Mouse (Mus musculus): ENCODE results near the gene Edrf1. TPM values are rescaled to one million over a fixed set of nuclear protein-coding genes. Genes with fewer than 3 reads are reported as not detected.

Gene Edrf1
- 10 to 100 TPM; 31.4 to 31.6 TPM for total RNA-seq (2021)

DNA sequence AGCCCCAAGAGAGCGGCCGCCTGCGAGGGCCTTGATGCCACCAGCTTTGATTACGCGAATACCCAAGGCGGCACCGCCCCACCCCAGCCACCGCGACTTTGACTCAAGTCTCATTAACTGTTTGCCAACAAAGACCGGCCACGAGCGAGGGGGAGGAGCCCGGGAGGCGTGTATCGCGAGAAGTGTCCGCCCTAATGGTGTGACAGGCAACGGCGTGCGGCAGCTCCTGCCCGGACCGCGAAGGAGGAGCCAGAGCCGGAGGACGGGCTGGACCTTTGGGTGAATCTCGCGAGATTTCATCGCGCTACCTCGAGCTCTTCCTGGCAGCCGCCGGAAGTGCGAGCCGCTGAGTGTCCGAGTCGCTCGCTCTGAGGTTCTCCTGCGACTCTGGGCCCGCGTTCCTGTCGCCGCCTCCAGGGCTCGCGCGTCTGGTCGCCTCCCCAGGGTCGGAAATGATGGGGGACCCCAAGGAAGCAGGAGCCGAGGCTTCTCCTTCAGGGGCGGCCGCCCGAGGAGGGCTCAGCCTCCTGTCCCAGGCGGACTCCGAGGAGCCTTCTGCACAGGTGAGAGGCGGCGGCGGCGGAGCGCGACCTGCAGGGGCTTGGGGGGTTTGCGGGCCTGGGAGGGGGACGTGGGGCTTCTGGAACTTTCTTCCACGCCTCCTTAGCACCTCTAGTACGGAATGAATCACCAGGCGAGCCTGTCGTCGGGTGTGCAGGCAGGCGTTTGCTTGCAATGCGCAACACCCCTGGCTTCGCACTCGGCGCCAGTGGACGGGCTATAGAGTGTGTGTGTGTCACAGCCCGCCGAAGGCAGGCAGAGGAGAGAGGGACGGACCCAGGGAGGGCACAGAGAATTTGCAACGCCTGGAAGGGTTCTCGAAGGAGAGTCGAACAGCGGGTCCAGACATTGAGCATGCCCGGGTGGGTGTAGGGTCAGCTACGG, at the start of gene Edrf1:
Gene Edrf1 (plus strand): TSS at position 183 of the 945 bp plus-strand sequence.
- peak; percentile 93 to 97 for DNase-seq

DNA sequence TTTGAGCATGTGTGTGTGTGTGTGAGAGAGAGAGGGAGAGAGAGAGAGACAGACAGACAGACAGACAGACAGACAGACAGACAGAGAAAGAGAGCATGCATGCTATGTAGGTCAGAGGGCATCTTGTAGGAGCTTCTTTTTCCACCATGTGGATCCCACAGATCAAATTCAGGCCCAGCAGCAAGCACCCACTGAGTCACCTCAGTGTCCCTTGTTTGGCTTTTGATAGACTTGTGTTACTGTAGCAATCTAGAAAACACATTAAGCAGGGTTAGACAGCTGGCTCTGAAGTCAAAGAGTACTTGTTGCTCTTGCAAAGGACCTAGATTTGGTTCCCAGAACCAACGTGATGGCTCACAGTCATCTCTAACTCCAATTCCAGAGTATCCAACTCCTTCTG, 45.6 kb upstream of the Edrf1 start:
- no peak for DNase-seq

- no peak for DNase-seq
Measured at GRCm38 (mm10) chr7:133600558-133600957, 36.8 kb upstream of the Edrf1 start.

GRCm38 (mm10) chr7:133602058-133602457, 35.3 kb upstream of the Edrf1 start, which contains the start of gene Tex36:
Gene Tex36 (minus strand): TSS chr7:133602158.
- DNase-seq, result no peak

DNA sequence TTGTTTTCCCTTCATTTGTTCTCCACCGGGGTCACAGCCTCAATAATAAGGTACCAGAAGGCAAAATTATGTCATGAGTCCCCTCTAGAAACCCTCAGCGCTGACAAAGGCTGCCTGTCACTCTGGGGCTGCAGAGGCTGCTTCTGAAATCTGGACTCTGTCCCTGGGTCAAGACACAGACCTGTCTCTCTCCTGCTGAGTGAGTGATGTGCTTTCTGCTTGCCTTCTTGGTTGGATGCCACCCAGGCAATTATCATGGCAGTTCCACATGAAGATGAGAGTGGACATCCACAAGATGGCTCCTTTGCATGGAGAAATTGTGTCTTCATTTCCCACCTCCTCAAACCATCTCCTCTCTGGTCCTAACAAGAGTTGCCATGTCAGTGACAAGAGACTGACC, 34.2 kb upstream of the Edrf1 start:
- DNase-seq, result no peak

DNA sequence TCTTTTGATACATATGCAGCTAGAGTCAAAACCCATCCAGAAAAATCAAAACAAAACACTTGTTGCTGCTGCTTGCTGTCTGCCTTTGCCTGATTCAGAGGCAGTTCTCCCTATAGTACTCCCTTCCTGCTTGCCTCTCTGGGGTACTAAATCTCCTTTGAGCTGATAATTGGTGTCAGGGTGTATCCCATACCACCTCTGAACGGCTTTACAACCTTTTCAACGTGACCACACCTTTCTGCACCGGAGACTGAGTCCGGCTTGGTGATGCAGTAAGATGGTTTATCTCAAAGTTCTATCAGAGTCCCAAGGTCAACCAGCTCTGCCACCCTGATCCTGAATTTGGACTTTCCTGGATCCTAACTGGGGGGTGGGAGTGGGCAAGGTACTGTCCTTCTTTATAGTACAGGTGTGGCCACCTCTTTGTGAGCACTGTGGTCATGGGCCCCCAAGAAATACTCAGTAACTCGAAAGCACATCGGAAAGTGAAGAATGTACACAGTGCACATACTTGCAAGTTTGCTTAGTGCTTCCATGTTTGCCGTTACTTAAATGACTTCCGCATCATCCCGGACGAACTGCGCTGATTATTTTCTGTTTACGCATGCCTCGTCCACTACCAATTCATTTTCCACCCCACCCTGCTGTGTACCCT, 32.8 kb upstream of the Edrf1 start:
- DNase-seq, result no peak

DNA sequence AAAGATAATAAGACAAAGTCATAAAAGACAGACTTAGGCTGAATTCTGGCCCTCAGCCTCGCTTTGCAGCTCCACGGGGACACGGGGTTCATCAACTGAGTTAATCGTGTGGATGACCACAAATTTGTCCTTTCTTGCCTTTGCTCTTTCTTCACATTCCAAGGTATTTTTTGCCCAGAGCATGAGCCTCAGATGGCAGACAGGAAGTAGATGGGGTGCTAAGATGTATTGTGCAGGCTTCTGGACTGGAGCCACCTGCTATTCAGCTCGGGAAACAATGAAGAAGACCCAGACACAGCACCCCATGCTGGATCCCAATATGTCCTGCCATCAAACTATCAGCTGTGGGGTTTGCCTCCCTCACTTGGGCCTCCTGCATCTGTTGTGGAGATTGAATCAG, 30.0 kb upstream of the Edrf1 start:
- no peak for DNase-seq

DNA sequence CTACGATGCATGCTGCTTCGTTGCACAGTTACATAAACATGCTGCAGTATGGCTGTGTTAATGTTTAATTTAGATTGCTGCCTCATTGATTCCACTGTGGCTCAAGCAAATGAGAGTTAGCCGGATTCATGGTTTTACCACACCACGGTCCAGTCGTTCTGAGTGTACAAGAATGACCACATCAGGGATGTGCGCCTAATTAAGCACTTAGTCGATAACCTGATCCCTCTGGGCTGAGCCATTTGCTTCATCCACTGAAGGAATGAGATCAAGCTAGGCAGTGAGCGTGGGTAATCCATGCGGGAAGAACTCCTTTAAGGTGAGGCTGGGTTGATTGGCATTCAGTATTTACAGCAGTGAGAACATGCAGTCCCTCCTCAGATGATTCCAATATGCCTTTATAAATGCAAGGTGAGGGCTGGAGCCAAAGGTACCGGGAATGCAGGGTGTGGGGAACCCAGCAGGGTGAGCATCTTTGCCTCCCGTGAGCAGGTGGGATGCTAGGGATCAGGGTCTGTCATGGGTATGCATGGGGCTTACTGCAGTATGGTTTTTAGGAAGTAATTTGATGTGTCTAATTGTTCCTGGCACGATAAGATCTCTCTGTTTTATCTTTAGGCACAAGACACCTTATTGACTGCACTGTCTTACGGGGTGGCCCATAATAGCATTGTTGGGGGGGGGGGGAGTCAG, 29.3 kb upstream of the Edrf1 start:
- no peak for DNase-seq

DNA sequence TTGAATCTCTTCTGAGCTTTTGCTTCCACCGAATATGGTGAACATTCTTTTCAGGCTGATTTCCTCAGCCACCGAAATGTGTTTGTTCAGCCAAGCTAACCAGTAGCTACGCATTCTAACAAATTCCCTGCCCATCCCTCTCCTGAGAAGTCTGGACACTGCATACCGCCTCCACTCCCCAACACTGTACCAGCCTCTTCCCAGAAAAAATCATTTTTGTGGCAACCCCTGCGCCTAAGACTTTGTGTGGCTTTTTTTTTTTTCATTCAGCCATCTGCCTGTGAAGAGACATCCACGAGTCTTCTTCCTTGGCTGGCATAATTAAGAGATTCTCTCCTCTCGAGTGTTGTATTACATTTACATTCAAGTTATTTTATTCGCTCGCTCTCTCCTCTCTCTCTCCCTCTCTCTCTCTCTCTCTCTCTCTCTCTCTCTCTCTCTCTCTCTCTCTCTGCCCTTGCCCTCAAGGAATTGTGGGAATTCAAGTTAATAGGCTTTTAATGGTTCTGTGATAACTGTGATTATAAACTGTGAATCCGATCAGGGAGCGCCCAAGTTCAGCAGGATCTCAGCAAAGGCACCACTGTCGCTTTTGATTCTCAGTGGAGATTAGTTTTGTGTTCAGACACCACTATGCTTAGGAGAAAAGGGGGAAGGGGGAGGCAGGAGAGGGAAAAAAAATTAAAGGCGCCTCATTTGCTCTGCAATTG, 28.6 kb upstream of the Edrf1 start:
- DNase-seq, result peak in 1 of 2 experiments; percentile 13

- peak; percentile 36 to 43 for DNase-seq
Measured at GRCm38 (mm10) chr7:133609585-133609984, 27.8 kb upstream of the Edrf1 start.

DNA sequence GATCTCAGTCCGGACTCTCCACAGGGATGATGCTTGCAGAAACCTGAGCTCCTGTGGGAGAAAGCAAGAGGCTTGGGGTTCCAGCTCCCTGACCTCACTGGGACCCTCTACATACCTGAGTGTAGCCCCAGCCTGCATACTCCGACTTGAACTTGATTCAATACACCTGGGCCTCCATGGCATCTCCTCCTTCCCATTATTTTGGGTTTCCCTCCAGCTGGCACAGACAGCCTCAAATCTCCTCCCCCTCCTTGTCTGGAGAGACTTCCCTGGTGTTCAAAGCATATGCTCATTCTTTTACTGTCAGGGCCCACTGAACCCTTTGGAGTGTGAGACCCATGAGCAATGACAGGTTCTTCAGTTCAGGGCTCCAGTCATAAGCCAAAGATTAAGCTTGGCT, 24.4 kb upstream of the Edrf1 start:
- DNase-seq, result no peak

DNA sequence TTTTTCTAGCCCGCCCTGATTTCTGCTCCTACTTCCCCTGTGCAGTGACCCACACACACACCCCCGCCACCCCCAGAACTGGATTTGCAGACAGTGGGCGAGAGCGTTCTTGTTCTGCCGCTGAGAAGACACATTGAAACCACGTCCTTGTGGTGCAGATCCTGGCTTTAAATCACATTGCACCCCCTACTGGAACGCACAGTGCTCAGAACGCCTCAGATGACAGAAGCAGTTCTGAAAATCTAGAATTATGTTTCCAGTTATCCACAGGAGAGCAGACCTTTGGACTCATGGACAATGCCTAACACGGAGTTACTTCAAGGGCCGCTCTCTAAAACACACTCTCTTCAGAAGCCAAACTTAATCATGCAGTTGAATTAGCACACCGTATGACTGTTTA, 16.6 kb upstream of the Edrf1 start:
- DNase-seq, result peak; percentile 17 to 26

GRCm38 (mm10) chr7:133623226-133623625, 14.1 kb upstream of the Edrf1 start:
- no peak for DNase-seq

- no peak for DNase-seq
Measured at GRCm38 (mm10) chr7:133627184-133627936, 10.0 kb upstream of the Edrf1 start.

- no peak for DNase-seq
Measured at GRCm38 (mm10) chr7:133630821-133631220, 6.5 kb upstream of the Edrf1 start.

DNA sequence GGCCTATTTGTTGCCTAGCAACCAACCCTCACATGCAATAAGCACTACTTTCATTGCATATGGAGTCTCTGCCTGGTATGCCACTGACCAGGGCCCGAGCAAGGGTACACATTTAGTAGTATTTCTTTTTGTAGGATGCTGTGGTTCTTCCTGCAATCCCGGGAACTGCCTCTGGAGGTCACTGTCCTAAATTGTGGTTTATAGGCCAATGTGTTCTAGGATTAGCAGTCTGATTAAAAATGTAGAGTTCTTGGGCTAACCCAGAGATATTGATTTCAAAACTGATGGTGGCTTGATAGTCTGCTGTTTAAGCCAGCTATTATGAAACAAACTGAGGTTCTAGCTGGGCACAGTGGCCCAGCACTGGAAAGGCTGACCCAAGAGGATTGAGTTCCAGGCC, 4.9 kb upstream of the Edrf1 start:
- peak in 1 of 2 experiments; percentile 37 for DNase-seq

DNA sequence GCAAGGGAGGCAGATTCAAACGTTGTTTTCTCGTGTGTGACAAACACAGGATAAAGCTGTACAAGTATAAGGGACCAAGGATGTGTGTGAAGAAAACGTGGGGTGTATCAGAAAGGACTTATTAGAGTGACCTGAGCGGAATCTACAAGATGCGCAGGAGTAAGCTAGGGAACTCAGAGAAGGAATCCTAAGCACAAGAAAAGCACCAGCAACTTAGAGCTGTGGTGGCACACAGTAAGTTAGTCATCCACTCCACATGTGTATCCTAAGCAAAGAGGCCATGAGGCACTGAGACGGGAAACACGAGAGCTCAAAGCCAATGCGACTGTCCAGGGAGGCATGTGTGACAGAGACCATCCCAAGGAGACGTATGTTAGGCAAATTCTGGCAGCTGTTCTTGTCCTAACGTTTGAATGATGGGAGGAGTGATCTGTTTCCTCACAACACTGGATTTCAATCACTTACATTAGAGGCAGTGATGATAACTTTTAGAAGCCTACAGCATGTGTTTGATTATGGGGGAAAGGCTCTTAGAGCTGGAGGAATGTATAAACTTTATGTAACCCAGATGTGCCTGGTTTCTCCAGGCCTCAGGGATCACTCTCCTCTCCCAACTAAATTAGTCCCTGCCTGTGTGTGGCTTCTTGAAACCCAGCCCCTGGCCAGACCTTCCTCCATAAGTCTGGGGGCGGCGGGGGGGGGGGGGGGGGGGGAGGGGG, 2.3 kb upstream of the Edrf1 start:
- DNase-seq, result no peak

GRCm38 (mm10) chr7:133636738-133637352, 498 bp upstream of the Edrf1 start:
- DNase-seq, result peak; percentile 86

- DNase-seq, result no peak
Measured at GRCm38 (mm10) chr7:133638306-133638705, 963 bp downstream of the Edrf1 start.

DNA sequence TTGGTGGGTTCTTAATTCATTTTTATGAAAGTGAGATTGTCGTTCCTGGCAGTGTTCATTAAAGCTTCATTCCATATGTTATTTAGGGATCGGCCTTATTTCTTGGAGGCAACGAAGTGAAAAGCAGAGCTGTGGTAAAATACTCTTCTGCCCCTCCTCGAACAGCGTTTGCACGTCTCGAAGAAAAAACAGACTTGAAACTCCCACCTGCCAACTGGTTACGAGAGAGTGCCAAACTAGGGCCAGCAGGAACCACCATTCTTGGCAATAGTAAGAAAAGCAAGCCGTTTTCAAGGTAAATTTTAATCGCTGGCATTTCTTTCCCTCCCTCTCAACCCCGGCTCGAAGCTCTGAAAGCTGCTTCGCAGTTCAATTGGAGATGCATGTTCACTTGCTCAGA, 1.5 kb downstream of the Edrf1 start:
- peak; percentile 46 to 55 for DNase-seq

Measured in layer of hippocampus, postnatal 36 days (tissue).